Mouse (Mus musculus): ENCODE data around the gene Tenm4.

DNA sequence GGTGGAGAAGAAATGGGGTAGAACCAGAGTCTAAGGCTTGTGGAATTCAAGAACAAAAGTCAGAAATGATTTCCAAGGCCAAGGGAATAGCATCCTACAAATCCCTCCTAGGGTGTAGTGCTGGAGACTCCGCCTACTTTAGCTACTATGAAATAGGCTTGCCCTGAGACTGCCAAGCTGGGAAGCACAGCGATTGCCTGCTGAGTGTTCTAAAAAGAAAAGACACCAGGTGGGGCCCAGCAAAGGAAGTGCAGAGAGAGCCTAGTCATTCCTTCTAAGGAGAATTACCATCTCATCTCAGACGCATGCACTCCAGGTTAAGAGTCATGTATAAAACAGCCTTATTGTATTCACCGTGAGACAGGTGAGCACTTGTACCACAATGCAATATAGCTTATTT lies 601.9 kb downstream of the Tenm4 start:
- no peak for TF ChIP-seq CTCF (conservative IDR thresholded peaks at IDR 0.05 in 1 of 2, IDR thresholded peaks at IDR 0.05 in 1 of 2; ENCODE audit: low read depth in 2 of 2, low read length in 2 of 2)
- TF ChIP-seq ZC3H11A (IDR thresholded peaks at IDR 0.05; ENCODE audit: low read depth, low read length) = no peak
- TF ChIP-seq ZMIZ1 (IDR thresholded peaks at IDR 0.05; ENCODE audit: low read depth, low read length) = no peak

Data from CH12.LX (cell line).